Mouse (Mus musculus): ENCODE results near the gene Exoc3l. TPM values are rescaled to one million over a fixed set of nuclear protein-coding genes. Genes with fewer than 3 reads are reported as not detected.

Exoc3l gene
- 11.6 and 14.2 TPM in 2 replicates for polyA plus RNA-seq (2015; fragmentation: Nextera tagmentation; extraction: Ambion mirVana)

DNA sequence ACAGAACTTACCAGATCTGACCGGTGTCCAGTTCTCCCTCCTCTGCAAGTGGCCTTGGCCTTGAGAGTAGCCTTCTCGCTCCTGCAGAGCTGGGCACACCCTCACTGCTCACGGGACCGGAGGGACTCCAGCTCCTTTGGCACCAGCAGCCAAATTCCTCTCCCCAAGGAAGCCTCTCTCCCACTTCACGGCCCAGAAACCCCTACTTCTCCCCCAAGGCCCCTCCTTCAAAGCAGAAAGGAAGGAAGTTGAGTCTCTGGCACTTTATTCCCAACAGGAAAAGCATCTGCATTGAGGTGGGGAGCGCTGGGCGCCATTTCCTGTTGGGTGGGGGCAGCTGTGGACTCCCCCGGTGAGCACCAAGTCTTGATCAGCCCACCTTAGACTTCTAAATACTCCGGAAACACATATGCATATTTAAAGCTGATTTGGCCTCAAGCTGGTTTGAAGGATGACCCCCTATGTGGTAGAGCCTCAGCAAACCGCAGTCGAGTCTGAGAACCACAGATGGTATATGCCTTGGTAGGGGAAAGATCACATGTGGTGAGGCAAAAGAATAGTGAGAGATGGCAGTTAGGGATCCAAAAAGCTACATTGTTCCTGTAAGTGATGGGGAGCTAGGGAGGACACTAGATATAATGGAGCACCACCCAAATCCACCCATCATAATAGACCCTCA, at the start of gene Exoc3l:
Exoc3l (minus strand) TSS at position 207 of the 679 bp plus-strand sequence.
- no peaks in the 10 kb centered on the region for H3K9me3 ChIP-seq
- peaks cover 30% of the 10 kb centered on the region for H3K4me1 ChIP-seq (replicated peaks)
- peak within 1 kb of the TSS; percentile 95 for H3K4me2 ChIP-seq
- ATAC-seq (ENCODE audit: low FRiP score, low read depth): no peak
- H3K36me3 ChIP-seq: peaks cover 19% of the 10 kb centered on the region
- peak within 1 kb of the TSS; percentile 73 for H3K27ac ChIP-seq (replicated peaks)
- 65% methylated on average over 11 of the region's 11 CpGs for WGBS
- no peak within 1 kb of the TSS for H3K9ac ChIP-seq
- peak within 1 kb of the TSS; percentile 99; the same call in 1 of the 2 replicates for H3K4me3 ChIP-seq
- no peaks in the 10 kb centered on the region for H3K27me3 ChIP-seq

DNA sequence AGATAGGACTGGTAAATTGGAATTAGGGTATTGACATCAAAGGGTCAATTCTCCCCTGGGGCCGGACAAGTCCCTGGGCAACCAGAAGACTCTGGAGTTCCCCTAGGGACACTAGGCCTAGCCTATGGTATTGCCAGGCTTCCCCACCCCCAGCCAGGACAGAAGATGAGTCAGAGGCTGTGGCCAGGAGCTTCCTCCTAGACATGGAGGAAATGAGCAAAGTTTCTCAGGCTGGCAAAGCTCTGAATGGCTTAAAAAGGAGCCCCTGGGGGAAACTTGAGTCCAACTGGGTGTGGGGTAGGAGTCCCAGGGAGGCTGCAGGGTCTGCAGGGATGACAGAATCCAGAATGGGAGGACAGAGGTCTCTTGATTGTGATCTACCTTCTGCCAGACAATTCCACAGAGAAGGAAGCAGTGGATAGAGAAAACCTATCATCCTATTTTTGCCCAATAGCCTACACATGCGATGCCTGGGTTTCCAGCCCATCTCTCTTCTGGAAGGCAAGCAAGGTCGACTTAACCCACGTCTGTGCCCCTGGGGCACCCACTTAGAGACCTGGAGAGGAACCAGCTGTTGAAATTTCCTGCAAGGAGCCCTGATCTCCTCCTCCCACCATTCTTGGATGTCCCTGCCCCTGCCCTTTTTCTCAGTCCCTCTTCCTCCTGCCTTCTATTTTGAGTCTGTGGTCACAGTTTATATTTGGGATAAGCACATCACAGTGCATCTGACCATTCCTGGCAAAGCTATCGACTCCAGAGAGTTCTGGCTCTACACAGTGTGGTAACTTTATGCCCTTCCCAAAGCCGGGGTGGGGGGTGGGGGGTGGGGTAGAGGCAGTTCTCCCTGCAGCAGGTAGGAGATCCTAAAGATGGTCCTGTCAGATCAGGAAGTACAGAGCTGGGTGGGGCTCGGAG, 49.4 kb upstream of the Exoc3l start:
- Histone ChIP-seq H3K4me1 (replicated peaks) (peaks cover 31% of the 10 kb centered on the region), H3K4me3 (no peak overlapping the region), H3K36me3 (no peaks in the 10 kb centered on the region), H3K9me3 (no peaks in the 10 kb centered on the region), H3K9ac (no peak overlapping the region), H3K27me3 (no peaks in the 10 kb centered on the region; the same call in 1 of the 2 replicates), H3K27ac (replicated peaks) (no peak overlapping the region), H3K4me2 (no peak overlapping the region)
- 77% methylated on average over 7 of the region's 7 CpGs for WGBS
- ATAC-seq (ENCODE audit: low FRiP score, low read depth): no peak

DNA sequence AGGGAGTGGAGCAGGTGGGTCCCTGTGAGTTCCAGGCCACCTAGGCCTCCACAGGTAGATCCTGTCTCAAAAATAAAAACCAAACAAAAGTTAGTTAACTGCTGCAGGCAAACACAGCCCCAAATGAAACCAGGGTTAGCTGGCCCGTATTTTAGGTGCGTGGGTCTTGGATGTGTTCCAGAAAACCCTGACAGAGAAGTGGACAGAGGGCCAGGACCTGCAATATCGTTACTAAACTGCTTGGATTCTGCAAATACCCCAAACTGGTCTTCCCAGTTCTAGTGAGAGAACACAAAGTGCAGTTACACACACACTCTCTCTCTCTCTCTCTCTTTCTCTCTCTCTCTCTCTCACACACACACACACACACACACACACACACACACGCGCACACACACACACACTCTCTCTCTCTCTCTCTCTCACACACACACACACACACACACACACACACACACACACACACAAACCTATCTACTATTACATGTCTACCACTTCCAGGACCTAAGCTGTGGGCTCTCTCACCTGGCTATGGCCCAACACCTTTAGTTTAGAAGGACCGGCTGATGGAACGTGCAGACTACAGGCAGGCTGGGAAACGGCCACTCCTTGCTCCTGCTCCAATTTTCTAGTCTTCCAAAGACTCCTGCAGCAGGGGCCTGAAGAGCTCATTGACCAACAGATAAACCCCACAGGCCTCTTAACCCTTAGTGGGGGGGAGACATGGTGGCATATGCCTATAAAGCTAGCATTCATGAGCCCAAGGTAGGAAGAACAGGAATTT, 48.1 kb upstream of the Exoc3l start:
- Histone ChIP-seq H3K4me2 (no peak overlapping the region), H3K9me3 (no peaks in the 10 kb centered on the region), H3K27me3 (no peaks in the 10 kb centered on the region; the same call in 1 of the 2 replicates), H3K9ac (no peak overlapping the region), H3K27ac (replicated peaks) (no peak overlapping the region), H3K4me1 (replicated peaks) (peaks cover 24% of the 10 kb centered on the region), H3K4me3 (no peak overlapping the region), H3K36me3 (no peaks in the 10 kb centered on the region)
- 73% methylated on average over 8 of the region's 8 CpGs for WGBS
- ATAC-seq (ENCODE audit: low FRiP score, low read depth): no peak

DNA sequence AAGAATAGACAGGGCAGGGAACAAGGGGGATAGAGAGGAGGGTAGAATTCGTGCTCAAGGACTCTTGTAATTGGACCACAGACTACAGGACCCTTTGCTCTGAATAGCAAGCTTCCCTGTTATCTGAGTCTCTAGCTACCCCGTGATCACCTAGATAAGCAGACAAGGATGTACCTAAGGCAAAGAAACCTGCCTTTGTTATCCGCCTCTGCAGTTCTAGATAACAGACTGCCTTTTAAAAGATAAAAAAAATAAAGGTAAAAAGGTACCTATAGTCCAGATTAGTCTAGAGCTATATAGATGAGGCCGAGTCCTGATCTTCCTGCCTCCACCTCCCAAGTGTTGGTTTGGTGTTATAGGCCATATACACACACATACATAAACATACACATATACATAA, 46.9 kb upstream of the Exoc3l start:
- Histone ChIP-seq H3K27ac (replicated peaks) (no peak overlapping the region), H3K36me3 (no peaks in the 10 kb centered on the region), H3K4me1 (replicated peaks) (peaks cover 18% of the 10 kb centered on the region), H3K4me2 (no peak overlapping the region), H3K27me3 (no peaks in the 10 kb centered on the region; the same call in 1 of the 2 replicates), H3K4me3 (no peak overlapping the region), H3K9me3 (no peaks in the 10 kb centered on the region), H3K9ac (no peak overlapping the region)
- no peak for ATAC-seq (ENCODE audit: low FRiP score, low read depth)
- WGBS: 79% methylated on average over 4 of the region's 4 CpGs

DNA sequence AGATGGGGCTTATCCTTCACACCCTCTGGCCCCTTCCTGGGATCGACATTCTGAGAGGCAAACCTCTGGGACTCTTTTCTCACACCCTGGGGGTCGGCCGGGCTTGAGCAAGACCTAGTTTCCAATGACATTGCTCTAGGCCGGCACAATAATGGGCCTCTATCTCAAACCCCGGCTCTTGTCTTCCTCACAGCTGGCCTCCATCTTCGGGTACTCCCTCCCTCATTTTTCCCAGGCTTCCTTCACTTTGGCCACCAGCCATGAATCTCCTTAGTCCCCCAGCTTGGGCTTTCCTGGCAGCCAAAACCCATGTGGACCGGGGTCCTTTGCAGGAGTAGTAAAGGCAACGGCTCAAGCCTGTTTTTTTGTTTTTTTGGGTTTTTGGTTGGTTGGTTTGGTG, 45.5 kb upstream of the Exoc3l start:
- ATAC-seq (ENCODE audit: low FRiP score, low read depth): no peak
- H3K9ac ChIP-seq: no peak overlapping the region
- H3K27ac ChIP-seq (replicated peaks): peak overlapping the region; percentile 10; the same call in 1 of the 2 replicates

DNA sequence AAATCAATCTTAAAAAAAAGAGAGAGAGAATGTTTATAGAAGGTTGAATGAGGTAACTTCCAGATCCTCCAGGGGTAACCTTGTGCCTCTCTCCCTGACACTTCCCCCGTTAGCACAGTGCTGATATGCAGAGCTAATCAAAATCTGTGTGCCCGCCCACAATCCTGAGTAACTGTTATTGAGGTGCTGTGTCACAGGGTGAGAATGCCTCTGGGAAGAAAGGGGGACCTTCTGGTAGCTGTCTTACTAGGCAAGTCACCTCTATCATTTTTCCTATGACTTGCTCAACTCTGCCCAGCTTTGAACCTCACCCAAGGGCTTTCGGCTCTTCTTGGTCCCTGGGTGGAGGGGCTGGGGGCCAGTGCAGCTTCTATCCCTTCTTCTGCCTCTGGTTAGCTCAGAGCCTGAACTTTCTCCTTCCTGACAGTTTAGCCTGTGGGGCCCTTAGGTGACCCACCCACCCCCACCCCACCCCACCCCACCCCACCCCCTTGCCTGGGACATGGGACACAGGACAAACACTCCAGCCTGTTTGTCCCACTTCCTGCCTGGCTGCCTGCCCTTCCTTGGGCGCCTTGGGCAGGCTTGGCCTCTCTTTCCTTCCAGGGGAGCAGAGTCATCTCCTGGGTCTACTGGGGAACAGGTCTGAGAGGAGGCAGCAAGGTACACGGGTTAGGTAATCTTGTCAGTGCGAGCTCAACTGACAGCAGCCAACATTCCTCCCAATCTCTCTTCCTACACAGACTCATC, 44.2 kb upstream of the Exoc3l start:
- Histone ChIP-seq H3K9me3 (no peaks in the 10 kb centered on the region), H3K4me1 (replicated peaks) (peaks cover 5% of the 10 kb centered on the region), H3K27me3 (no peaks in the 10 kb centered on the region), H3K36me3 (no peaks in the 10 kb centered on the region), H3K9ac (no peak overlapping the region), H3K4me3 (no peak overlapping the region), H3K27ac (replicated peaks) (no peak overlapping the region), H3K4me2 (no peak overlapping the region)
- ATAC-seq (ENCODE audit: low FRiP score, low read depth): no peak
- 82% methylated on average over 6 of the region's 6 CpGs for WGBS

More for the DNA sequence above, 45.5 kb upstream of the Exoc3l start:
- H3K4me3 ChIP-seq: no peak overlapping the region
- no peaks in the 10 kb centered on the region for H3K27me3 ChIP-seq
- 35% methylated on average over 8 of the region's 8 CpGs for WGBS
- peaks cover 5% of the 10 kb centered on the region for H3K4me1 ChIP-seq (replicated peaks)
- no peaks in the 10 kb centered on the region for H3K36me3 ChIP-seq
- no peak overlapping the region for H3K4me2 ChIP-seq
- H3K9me3 ChIP-seq: no peaks in the 10 kb centered on the region

DNA sequence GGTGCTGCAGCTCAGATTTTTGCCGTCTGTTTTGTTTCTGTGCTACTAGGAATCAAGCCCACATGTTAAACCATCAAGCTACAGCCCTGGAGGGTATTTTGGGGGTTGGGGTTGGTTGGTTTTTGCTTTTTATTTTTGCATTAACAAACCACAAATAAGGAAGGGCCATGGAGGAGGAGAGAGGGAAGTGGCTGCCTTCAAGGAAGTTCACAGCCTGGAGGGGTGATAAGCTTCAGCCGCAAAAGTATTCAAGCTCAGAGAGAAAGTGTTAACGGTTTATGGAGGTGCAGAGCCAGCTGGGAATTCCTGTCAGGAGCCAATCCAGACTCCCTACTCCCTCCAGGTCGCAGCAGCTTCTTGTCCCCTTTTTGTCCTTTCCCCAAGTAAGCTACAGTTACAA, 43.1 kb upstream of the Exoc3l start:
- Histone ChIP-seq H3K27me3 (no peaks in the 10 kb centered on the region), H3K9ac (no peak overlapping the region), H3K4me1 (replicated peaks) (peaks cover 5% of the 10 kb centered on the region), H3K4me2 (no peak overlapping the region), H3K9me3 (no peaks in the 10 kb centered on the region), H3K27ac (replicated peaks) (no peak overlapping the region), H3K4me3 (no peak overlapping the region), H3K36me3 (peaks cover 3% of the 10 kb centered on the region; the same call in 1 of the 2 replicates)
- ATAC-seq (ENCODE audit: low FRiP score, low read depth): no peak
- 69% methylated on average over 4 of the region's 4 CpGs for WGBS

DNA sequence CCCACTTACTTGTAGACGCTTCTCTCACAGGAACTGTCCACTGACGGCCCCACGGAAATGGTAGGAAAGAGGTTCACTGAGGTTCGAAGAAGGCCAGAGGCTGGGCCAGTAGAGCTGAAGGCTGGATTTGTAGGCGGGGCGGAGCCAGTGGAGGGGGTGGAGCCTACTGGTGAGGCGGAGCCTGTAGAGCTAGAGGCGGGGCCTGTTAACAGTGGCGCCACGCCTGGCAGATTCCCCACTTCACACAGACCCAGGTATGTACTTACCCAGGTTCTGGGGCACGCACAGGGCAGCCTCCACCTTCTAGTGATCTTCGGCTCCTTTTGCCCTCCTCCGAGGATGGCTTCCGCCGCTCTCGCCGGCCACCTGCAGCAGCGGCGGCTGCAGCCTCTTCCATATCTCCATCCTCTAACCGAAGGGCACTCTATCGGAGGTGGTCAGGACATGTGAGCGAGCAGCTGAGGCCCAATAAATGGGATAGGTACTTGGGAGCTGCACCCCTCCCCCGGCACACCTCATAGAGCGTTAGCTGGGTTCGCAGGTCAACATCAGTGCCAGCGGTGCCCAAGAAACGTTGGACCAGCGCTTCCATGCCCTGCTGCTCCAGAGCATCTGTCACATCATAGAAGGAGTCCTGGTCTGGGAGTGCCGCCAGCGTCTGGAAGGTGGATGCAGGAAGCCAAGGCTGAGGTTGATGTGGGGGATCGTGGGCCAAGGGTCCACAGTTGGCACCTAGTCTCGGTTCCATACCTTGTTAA, 40.7 kb upstream of the Exoc3l start:
- WGBS: 50% methylated on average over 32 of the region's 32 CpGs
- Histone ChIP-seq H3K36me3 (peaks cover 7% of the 10 kb centered on the region), H3K27me3 (no peaks in the 10 kb centered on the region), H3K9me3 (no peaks in the 10 kb centered on the region), H3K9ac (no peak overlapping the region), H3K4me3 (peak overlapping the region; percentile 17), H3K4me1 (replicated peaks) (peaks cover 3% of the 10 kb centered on the region), H3K4me2 (peak overlapping the region; percentile 30), H3K27ac (replicated peaks) (no peak overlapping the region)
- peak; percentile 36; the same call in 1 of the 2 replicates for ATAC-seq (ENCODE audit: low FRiP score, low read depth)

DNA sequence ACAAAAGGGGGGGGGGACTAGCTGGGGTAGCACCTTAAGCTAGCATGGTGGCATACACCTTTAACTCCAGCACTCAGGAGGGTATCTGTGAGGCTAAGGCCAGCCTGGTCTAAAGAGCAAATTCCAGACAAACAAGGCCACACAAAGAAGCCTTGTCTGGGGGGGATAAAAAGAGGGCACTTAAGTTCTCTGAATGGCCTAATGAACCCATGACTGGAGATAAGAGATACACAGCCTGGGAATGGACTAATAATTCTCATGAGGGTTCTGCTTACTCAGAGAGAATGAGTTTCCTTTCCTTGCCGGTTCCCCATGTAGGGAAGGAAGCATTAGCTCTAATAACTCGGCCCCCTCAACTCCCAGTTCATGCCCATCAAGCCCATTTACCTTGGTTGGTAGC, 36.6 kb upstream of the Exoc3l start:
- Histone ChIP-seq H3K36me3 (peaks cover 41% of the 10 kb centered on the region), H3K27ac (replicated peaks) (no peak overlapping the region), H3K4me3 (no peak overlapping the region), H3K4me1 (replicated peaks) (peaks cover 1% of the 10 kb centered on the region), H3K9ac (no peak overlapping the region), H3K27me3 (no peaks in the 10 kb centered on the region), H3K9me3 (no peaks in the 10 kb centered on the region), H3K4me2 (no peak overlapping the region)
- 74% methylated on average over 2 of the region's 2 CpGs for WGBS
- ATAC-seq (ENCODE audit: low FRiP score, low read depth): no peak

DNA sequence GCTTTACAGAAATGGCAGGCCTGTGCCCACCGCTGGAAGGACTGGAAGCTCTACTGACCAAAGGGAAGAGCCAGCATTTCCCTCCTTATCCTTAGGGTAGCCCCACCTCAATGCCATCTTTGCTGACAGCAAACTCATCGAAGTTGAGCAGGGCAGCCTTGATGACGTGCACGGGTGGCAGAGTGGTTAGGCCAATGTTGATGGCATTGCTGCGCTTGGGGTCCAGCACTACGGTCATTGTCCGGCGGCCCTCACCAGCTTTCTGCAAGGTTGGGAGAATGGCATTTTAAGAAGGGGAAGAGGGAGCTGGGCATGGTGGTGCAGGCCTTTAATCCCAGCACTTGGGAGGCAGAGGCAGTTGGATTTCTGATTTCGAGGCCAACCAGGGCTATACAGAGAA, 36.0 kb upstream of the Exoc3l start:
- H3K4me3 ChIP-seq: no peak overlapping the region
- ATAC-seq (ENCODE audit: low FRiP score, low read depth): no peak
- WGBS: 96% methylated on average over 9 of the region's 9 CpGs
- H3K4me2 ChIP-seq: no peak overlapping the region
- no peak overlapping the region for H3K9ac ChIP-seq
- peaks cover 7% of the 10 kb centered on the region for H3K4me1 ChIP-seq (replicated peaks)
- no peaks in the 10 kb centered on the region for H3K9me3 ChIP-seq
- peaks cover 41% of the 10 kb centered on the region for H3K36me3 ChIP-seq
- H3K27me3 ChIP-seq: no peaks in the 10 kb centered on the region
- H3K27ac ChIP-seq (replicated peaks): no peak overlapping the region

DNA sequence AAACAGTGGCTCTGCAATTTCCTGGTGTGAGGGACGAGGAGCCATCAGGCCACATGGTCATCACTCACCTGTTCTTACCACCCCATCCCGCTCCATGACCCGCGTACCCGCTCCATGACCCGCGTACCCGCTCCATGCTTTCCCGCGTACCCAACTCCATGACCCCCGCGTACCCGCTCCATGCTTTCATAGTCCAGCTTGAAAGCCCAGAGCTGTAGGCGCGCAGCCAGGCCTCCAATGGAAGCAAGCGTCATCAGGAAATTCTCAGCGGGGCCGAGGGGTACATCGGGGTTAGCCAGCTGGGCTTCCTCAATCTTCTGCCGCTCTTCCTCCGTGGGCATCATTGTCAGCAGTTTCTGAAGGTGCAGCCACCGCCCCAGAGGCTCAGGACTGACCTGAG, 35.6 kb upstream of the Exoc3l start:
- WGBS: 94% methylated on average over 22 of the region's 22 CpGs
- Histone ChIP-seq H3K4me3 (no peak overlapping the region), H3K9me3 (no peaks in the 10 kb centered on the region), H3K27me3 (no peaks in the 10 kb centered on the region), H3K27ac (replicated peaks) (no peak overlapping the region), H3K36me3 (peaks cover 41% of the 10 kb centered on the region), H3K4me2 (no peak overlapping the region), H3K4me1 (replicated peaks) (peaks cover 10% of the 10 kb centered on the region), H3K9ac (no peak overlapping the region)
- ATAC-seq (ENCODE audit: low FRiP score, low read depth): no peak

All from hindbrain, embryonic 15.5 days (tissue).